Mouse (Mus musculus) CH12.LX (cell line): ENCODE data around the gene Gm8369. TPM values are rescaled to one million over a fixed set of nuclear protein-coding genes. Genes with fewer than 3 reads are reported as not detected.
"Not testable (repeated sequence)": the region's sequence is repeated elsewhere in the genome, so short reads cannot be mapped to it uniquely, and the experiment has no call there.

ENCODE experiments used
- DNase-seq: peaks from one replicate; pipeline ENCODE4 v3.0.0-alpha.2; 2013; ENCODE audit errors: extremely low read depth
- H3K27ac ChIP-seq: 2 replicates; pipeline ENCODE4 v1.5.1; 2012; ENCODE audit warnings: low read depth, mild to moderate bottlenecking, control low read depth, moderate library complexity; ENCODE audit not compliant: insufficient read depth
- H3K27me3 ChIP-seq: replicated peaks from 2 replicates; pipeline ENCODE3; 2012; ENCODE audit warnings: inconsistent platforms
- H3K36me3 ChIP-seq, 2 experiments: replicated peaks in 1 of 2; 2 replicates each; pipeline versions ENCODE3 to v1.6.1; 2012; ENCODE audit warnings: inconsistent platforms in 1 of 2, low read length in 1 of 2, mild to moderate bottlenecking in 1 of 2, mixed read lengths in 1 of 2, moderate library complexity in 1 of 2; ENCODE audit not compliant: control insufficient read depth in 1 of 2, insufficient read depth in 1 of 2
- H3K4me1 ChIP-seq, 2 experiments: 2 replicates each; pipeline ENCODE4 v1.6.1; 2012; ENCODE audit warnings: inconsistent platforms in 1 of 2, moderate library complexity in 1 of 2; ENCODE audit not compliant: insufficient read depth in 2 of 2, control insufficient read depth in 1 of 2
- H3K4me2 ChIP-seq: 2 replicates; pipeline ENCODE4 v1.6.1; 2012; ENCODE audit warnings: low read depth, mild to moderate bottlenecking, control low read depth; ENCODE audit not compliant: poor library complexity, insufficient read depth, severe bottlenecking
- H3K4me3 ChIP-seq, 3 experiments: fragments of 150-350 bp in 1 of 3; sonication (generic) in 1 of 3; replicated peaks in 1 of 3; 2 replicates each; pipeline versions ENCODE3 to v1.5.1; 2011 to 2012; ENCODE audit warnings: low read depth in 2 of 3, low read length in 2 of 3, mild to moderate bottlenecking in 2 of 3, moderate library complexity in 2 of 3, control low read depth in 1 of 3, improper control_type of control experiment in 1 of 3, inconsistent platforms in 1 of 3, mixed read lengths in 1 of 3; ENCODE audit not compliant: poor library complexity in 1 of 3
- H3K79me2 ChIP-seq: replicated peaks from 2 replicates; pipeline ENCODE4 v1.6.1; 2012; ENCODE audit warnings: mild to moderate bottlenecking, moderate library complexity; ENCODE audit not compliant: control insufficient read depth, poor library complexity, insufficient read depth, severe bottlenecking; ENCODE audit errors: extremely low read depth
- H3K9ac ChIP-seq: 2 replicates; pipeline ENCODE4 v1.6.1; 2012; ENCODE audit warnings: low read depth, mild to moderate bottlenecking, control low read depth, moderate library complexity; ENCODE audit not compliant: insufficient read depth
- H3K9me3 ChIP-seq: replicated peaks from 2 replicates; pipeline ENCODE3; 2012; ENCODE audit warnings: low read length, inconsistent platforms, mixed read lengths
- BHLHE40 ChIP-seq: IDR thresholded peaks from 2 replicates; pipeline ENCODE4 v1.6.1; 2011; ENCODE audit warnings: mild to moderate bottlenecking, low read depth, low read length, improper control_type of control experiment
- CHD1 ChIP-seq: IDR thresholded peaks from 2 replicates; pipeline ENCODE4 v1.6.1; 2012; ENCODE audit warnings: low read depth, low read length, improper control_type of control experiment, inconsistent platforms
- CHD2 ChIP-seq: IDR thresholded peaks from 2 replicates; pipeline ENCODE4 v1.6.1; 2011; ENCODE audit warnings: low read length, improper control_type of control experiment
- CTCF ChIP-seq, 2 experiments: IDR thresholded peaks in 1 of 2; conservative IDR thresholded peaks in 1 of 2; 2 replicates each; pipeline ENCODE4 v1.5.1; 2011 to 2012; ENCODE audit warnings: low read depth in 2 of 2, low read length in 2 of 2, improper control_type of control experiment in 1 of 2, inconsistent platforms in 1 of 2, mild to moderate bottlenecking in 1 of 2, moderate library complexity in 1 of 2
- ELF1 ChIP-seq: IDR thresholded peaks from 2 replicates; pipeline ENCODE4 v1.6.1; 2014; ENCODE audit warnings: low read depth, mild to moderate bottlenecking, inconsistent platforms, low read length, improper control_type of control experiment
- EP300 ChIP-seq: IDR thresholded peaks from 2 replicates; pipeline ENCODE4 v1.6.1; 2011; ENCODE audit warnings: low read length, improper control_type of control experiment
- GABPA ChIP-seq: IDR thresholded peaks from 2 replicates; pipeline ENCODE4 v1.6.1; 2012; ENCODE audit warnings: low read depth, low read length, improper control_type of control experiment, inconsistent platforms; ENCODE audit not compliant: insufficient replicate concordance
- HCFC1 ChIP-seq: IDR thresholded peaks from 2 replicates; pipeline ENCODE4 v1.6.1; 2012; ENCODE audit warnings: low read depth, mild to moderate bottlenecking, inconsistent platforms, low read length, improper control_type of control experiment
- IRF4 ChIP-seq: IDR thresholded peaks from 2 replicates; pipeline ENCODE4 v1.6.1; 2014; ENCODE audit warnings: low read depth, mild to moderate bottlenecking, inconsistent platforms, low read length, improper control_type of control experiment
- JUN ChIP-seq: IDR thresholded peaks from 2 replicates; pipeline ENCODE4 v1.6.1; 2011; ENCODE audit warnings: low read depth, mild to moderate bottlenecking, low read length, improper control_type of control experiment, moderate library complexity; ENCODE audit not compliant: insufficient read depth
- JUND ChIP-seq: conservative IDR thresholded peaks from 2 replicates; pipeline ENCODE4 v1.6.1; 2011; ENCODE audit warnings: low read depth, low read length, improper control_type of control experiment
- KAT2A ChIP-seq: IDR thresholded peaks from 2 replicates; pipeline ENCODE4 v1.6.1; 2012; ENCODE audit warnings: low read length, improper control_type of control experiment, inconsistent platforms; ENCODE audit not compliant: insufficient replicate concordance
- MAFK ChIP-seq: IDR thresholded peaks from 2 replicates; pipeline ENCODE4 v1.6.1; 2011; ENCODE audit warnings: low read length, improper control_type of control experiment; ENCODE audit not compliant: insufficient replicate concordance
- MEF2A ChIP-seq: IDR thresholded peaks from 2 replicates; pipeline ENCODE4 v1.6.1; 2014; ENCODE audit warnings: low read depth, mild to moderate bottlenecking, inconsistent platforms, low read length, improper control_type of control experiment, borderline replicate concordance
- MXI1 ChIP-seq: IDR thresholded peaks from 2 replicates; pipeline ENCODE4 v1.6.1; 2011; ENCODE audit warnings: mild to moderate bottlenecking, low read depth, low read length, improper control_type of control experiment
- MYC ChIP-seq: IDR thresholded peaks from 2 replicates; pipeline ENCODE4 v1.6.1; 2011; ENCODE audit warnings: low read depth, mild to moderate bottlenecking, improper control_type of control experiment, low read length
- NELFE ChIP-seq: IDR thresholded peaks from 2 replicates; pipeline ENCODE4 v1.6.1; 2011; ENCODE audit warnings: low read depth, low read length, improper control_type of control experiment
- NRF1 ChIP-seq: IDR thresholded peaks from 2 replicates; pipeline ENCODE4 v1.6.1; 2014; ENCODE audit warnings: low read depth, mild to moderate bottlenecking, inconsistent platforms, low read length, improper control_type of control experiment, moderate library complexity
- POLR2A ChIP-seq: IDR thresholded peaks from 2 replicates; pipeline ENCODE4 v1.6.1; 2011; ENCODE audit warnings: low read depth, mild to moderate bottlenecking, improper control_type of control experiment, low read length
- RAD21 ChIP-seq: IDR thresholded peaks from 2 replicates; pipeline ENCODE4 v1.6.1; 2011; ENCODE audit warnings: low read depth, mild to moderate bottlenecking, low read length, improper control_type of control experiment, moderate library complexity
- SMC3 ChIP-seq: IDR thresholded peaks from 2 replicates; pipeline ENCODE4 v1.6.1; 2011; ENCODE audit warnings: low read depth, low read length, improper control_type of control experiment
- TBP ChIP-seq: conservative IDR thresholded peaks from 2 replicates; pipeline ENCODE4 v1.6.1; 2011; ENCODE audit warnings: low read depth, low read length, improper control_type of control experiment
- TCF12 ChIP-seq: IDR thresholded peaks from 2 replicates; pipeline ENCODE4 v1.6.1; 2014; ENCODE audit warnings: low read depth, mild to moderate bottlenecking, inconsistent platforms, low read length, improper control_type of control experiment
- UBTF ChIP-seq: IDR thresholded peaks from 2 replicates; pipeline ENCODE4 v1.6.1; 2012; ENCODE audit warnings: low read depth, mild to moderate bottlenecking, inconsistent platforms, low read length, improper control_type of control experiment, moderate library complexity
- USF1 ChIP-seq: IDR thresholded peaks from 2 replicates; pipeline ENCODE4 v1.6.1; 2014; ENCODE audit warnings: low read depth, mild to moderate bottlenecking, inconsistent platforms, low read length, improper control_type of control experiment
- USF2 ChIP-seq: conservative IDR thresholded peaks from 2 replicates; pipeline ENCODE4 v1.6.1; 2011; ENCODE audit warnings: low read depth, low read length, improper control_type of control experiment
- ZKSCAN1 ChIP-seq: IDR thresholded peaks from 2 replicates; pipeline ENCODE4 v1.6.1; 2012; ENCODE audit warnings: low read depth, inconsistent platforms, low read length, improper control_type of control experiment, borderline replicate concordance
- ZMIZ1 ChIP-seq: IDR thresholded peaks from 2 replicates; pipeline ENCODE4 v1.6.1; 2012; ENCODE audit warnings: low read depth, mild to moderate bottlenecking, inconsistent platforms, low read length, improper control_type of control experiment
- dilution Hi-C: fragments of 300-500 bp; cut with MboI; formaldehyde crosslinking; loops from 2 replicates; pipeline ENCODE4 v1.14.3; 2020; ENCODE audit warnings: low sequenced_read_pairs; ENCODE audit not compliant: extremely low pct_unique_long_range_greater_than_20kb, extremely low pct_ligation_motif_present
- in situ Hi-C: fragments of 300-500 bp; cut with MboI; formaldehyde crosslinking; loops from 3 replicates; pipeline ENCODE4 v1.14.3; 2019; ENCODE audit warnings: low sequenced_read_pairs, low pct_ligation_motif_present, low pct_unique_long_range_greater_than_20kb, mixed read lengths
- polyA plus RNA-seq: library from polyadenylated mRNA; unstranded; fragments of >175 nt; gene quantifications from 2 replicates; pipeline ENCODE4 v1.2.1, GENCODE M21; 2012; ENCODE audit warnings: low read depth; ENCODE audit not compliant: insufficient read length
- total RNA-seq, 2 experiments: library from RNA; depleted of rRNA; stranded (reverse); fragments of 300-350 nt in 1 of 2; fragments of >200 nt in 1 of 2; gene quantifications; 2 replicates each; pipeline ENCODE4 v1.2.3; 2012 to 2014

Gm8369 gene
- total and polyA plus RNA-seq, 3 experiments: 1.2 to 4.3 (median 1.7) TPM

- peaks cover 2 to 28% of the 10 kb centered on the region in 2 experiments for H3K4me1 ChIP-seq
- H3K4me3 ChIP-seq, DNase-seq, dilution Hi-C loops, H3K79me2 ChIP-seq, H3K4me2 ChIP-seq, H3K9ac ChIP-seq, H3K27me3 ChIP-seq, H3K36me3 ChIP-seq, H3K9me3 ChIP-seq, H3K27ac ChIP-seq, in situ Hi-C loops: not testable (repeated sequence)
Measured at GRCm38 (mm10) chr19:11518356-11518755, 32.6 kb downstream of the Gm8369 start.

- Histone ChIP-seq H3K4me1 (peaks cover 2 to 25% of the 10 kb centered on the region in 2 experiments), H3K79me2 (no peaks in the 10 kb centered on the region), H3K27me3 (no peaks in the 10 kb centered on the region), H3K4me3 (no peak overlapping the region), H3K4me2 (no peak overlapping the region), H3K9ac (no peak overlapping the region), H3K27ac (no peak overlapping the region), H3K9me3 (no peaks in the 10 kb centered on the region), H3K36me3 (no peaks in the 10 kb centered on the region)
- in situ Hi-C loops: no loop called here
- TF ChIP-seq NRF1 (no peak), BHLHE40 (no peak), ELF1 (no peak), JUN (no peak), MAFK (no peak), IRF4 (no peak), UBTF (no peak), HCFC1 (no peak), GABPA (no peak), ZKSCAN1 (no peak), CHD1 (no peak), POLR2A (no peak), TBP (no peak), NELFE (no peak), USF2 (no peak)
- dilution Hi-C loops: no loop called here
- DNase-seq: no peak
Measured at GRCm38 (mm10) chr19:11520146-11520545, 34.4 kb downstream of the Gm8369 start.

GRCm38 (mm10) chr19:11533421-11533820 is 47.7 kb downstream of the Gm8369 start:
- Histone ChIP-seq H3K4me3 (no peak overlapping the region), H3K79me2 (no peaks in the 10 kb centered on the region), H3K9ac (no peak overlapping the region), H3K9me3 (no peaks in the 10 kb centered on the region), H3K27ac (no peak overlapping the region), H3K4me1 (peaks cover 3 to 7% of the 10 kb centered on the region in 2 experiments), H3K4me2 (no peak overlapping the region), H3K27me3 (no peaks in the 10 kb centered on the region), H3K36me3 (no peaks in the 10 kb centered on the region)
- dilution Hi-C loops: no loop called here
- DNase-seq: no peak
- in situ Hi-C loops: no loop called here
- TF ChIP-seq ZMIZ1 (no peak), NRF1 (no peak), CTCF (conservative IDR thresholded peaks at IDR 0.05 in 1 of 2, IDR thresholded peaks at IDR 0.05 in 1 of 2; ENCODE audit: low read depth in 2 of 2, low read length in 2 of 2) (no peak), ZKSCAN1 (no peak), MAFK (no peak), MEF2A (no peak), MXI1 (no peak), MYC (no peak), EP300 (no peak), CHD2 (no peak), USF1 (no peak), SMC3 (no peak), BHLHE40 (no peak), UBTF (no peak), RAD21 (no peak), KAT2A (no peak), JUND (no peak), POLR2A (no peak), TCF12 (no peak)
